Mouse (Mus musculus) heart, adult 11 months (tissue): ENCODE measurements around the gene Zbtb11.
A peak's percentile ranks its signal among the peaks of the same experiment; 100 is the strongest.
"Not testable (repeated sequence)": the region's sequence is repeated elsewhere in the genome, so short reads cannot be mapped to it uniquely, and the experiment has no call there.

ENCODE experiments used
- DNase-seq: peaks from one replicate; pipeline ENCODE4 v3.0.0; 2022

Gene Zbtb11

DNA sequence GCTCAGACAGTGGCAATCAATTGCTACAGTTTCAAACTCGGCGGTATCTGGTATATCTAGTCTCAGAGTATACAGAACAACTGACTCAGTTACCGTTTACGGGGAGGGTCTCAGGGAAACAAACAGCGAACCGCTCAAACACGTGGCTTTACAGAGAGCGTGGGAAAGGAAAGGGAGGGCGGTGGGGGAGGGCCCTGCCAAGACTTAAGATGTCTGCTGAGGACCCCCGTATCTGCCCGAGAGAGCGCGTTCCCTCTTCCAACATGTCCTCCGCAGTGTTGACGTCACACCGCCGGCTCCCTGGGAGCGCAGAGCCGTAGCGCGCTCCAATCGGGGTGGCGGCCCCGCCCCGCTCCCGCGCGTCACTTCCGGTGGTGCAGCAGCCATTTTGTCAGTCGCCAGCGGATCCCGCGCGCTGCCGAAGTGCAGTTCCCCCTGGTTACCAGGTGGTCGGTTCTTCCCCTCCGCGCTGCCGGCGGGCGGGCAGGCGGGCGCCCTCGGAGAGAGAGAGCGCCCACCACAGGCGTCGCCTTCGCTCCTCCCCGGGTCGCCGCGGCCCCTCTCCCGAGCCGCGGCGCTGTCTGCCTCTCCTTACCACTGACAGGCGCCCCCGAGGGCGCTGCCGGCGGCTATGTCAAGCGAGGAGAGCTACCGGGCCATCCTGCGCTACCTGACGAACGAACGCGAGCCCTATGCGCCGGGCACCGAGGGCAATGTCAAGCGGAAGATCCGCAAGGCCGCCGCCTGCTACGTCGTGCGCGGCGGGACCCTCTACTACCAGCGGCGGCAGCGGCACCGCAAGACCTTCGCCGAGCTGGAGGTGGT is at the start of gene Zbtb11:
TSS of gene Zbtb11 (plus strand) at position 453 of the 825 bp plus-strand sequence.
- DNase-seq = peak; percentile 100

DNA sequence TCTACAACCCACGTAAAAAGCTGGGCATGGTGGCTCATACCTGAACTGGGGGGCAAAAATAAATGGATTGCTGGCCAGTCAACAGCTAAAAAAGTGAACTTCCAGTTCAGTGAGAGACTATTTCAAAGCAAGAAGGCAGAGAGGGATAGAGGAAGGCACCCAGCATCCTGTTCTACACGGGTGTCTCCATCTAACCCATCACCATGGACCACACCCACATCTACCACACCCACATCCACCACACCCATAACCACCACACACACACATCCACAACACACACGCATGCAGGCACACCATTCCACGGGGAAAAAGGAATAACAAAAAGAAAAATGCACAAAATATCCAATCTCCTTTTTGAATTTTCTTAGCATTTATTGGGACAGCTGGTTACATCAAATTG is 49.7 kb upstream of the Zbtb11 start:
- DNase-seq = peak; percentile 34

DNA sequence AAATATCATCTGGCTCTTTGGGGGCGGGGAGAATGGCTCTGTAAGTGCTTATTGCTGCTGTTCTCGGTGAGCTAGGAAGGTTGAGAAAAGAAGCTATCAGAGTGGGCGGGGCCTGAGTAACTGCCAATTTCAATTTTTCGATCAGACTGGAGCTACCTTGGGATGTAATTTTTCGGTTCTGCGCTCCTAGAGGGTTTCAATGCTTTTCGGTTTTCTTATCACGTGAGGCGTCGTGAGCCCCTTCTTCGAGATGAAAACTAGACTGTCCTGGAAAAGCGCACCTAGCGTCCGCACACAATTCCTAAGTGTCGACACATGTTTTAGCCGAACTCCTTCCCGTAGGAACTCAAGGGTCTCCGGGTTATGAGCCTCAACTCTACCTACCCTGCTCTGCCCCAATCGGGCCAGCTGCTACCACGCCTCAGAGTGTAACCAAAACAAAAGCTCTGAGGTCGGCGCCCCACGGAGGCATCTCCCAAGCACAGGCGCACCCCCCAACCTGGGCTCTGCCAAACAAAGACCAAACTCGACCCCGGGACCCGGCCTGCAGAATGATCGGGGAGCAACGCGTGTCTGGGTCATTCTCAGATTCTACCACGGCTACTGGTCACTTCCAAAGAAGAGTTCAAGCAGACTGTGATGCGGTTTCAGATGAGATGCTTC is 39.9 kb upstream of the Zbtb11 start:
- DNase-seq = no peak

DNA sequence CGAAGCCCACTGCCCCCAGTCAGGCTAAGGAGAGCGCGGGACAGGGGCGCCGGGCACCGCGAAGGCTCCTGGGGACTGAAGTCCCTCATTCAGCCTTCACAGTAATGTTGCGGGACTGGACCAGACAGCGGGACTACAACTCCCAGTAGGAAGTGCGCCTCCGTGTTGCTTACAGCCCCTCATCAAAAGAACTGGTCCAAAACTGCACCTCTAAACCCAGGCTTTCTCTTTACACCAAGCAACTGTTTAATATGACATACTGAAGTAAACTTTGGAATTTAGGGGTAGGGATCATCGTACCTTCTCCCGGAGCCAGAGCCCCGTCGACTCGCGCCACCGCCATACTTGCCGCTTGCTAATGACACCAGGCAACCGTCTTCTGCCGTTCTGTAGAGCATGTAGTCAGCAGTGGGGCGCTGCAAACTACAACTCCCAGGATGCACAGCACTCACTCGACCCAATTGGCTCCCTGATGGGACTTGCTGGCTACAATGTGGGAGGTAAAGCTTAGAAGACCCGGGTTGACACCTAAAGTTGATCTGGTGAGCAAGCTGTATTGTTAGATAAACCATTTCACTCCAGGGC is 39.1 kb upstream of the Zbtb11 start, which contains the start of gene Cep97:
TSS of gene Cep97 (minus strand) at position 403 of the 585 bp plus-strand sequence.
- DNase-seq = peak; percentile 100

DNA sequence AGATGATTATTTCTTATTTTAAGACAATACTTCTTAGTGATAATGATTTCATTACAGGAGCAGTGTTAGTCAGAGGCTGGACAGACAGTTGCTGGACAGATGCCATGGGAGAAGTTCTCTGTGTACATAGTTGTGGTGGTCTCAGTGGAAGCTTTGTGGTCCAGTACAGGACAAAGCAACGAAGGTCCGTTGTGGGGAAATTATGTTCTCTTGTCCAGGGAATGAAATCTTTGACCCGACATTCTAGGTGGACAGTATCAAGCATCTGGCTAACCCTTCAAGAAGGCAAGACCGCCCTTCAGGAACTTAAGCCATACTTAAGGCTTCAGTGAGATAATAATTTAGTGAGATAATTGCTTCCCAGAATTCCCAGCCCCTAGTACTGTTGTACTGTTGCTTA is 34.9 kb upstream of the Zbtb11 start:
- peak; percentile 55 for DNase-seq

DNA sequence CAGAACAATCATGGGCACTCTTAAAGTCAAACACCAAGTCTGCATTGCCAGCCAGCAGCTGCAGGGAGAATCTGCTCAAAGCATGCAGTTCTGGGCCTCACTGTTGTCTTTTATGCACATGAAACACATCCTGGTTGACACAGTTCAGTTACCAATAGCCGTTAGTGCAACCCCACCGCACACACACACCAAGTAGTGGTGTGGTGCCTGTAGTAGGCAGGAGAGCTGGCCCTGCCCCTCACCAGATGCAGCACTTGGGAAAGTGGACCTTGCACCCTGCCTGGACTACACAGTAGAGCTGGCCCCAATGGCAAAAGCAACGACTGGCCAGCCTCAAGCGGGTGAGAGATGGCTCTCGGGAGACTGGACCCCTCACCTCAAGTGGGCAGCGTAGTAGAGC is 34.0 kb upstream of the Zbtb11 start:
- peak; percentile 83 for DNase-seq

DNA sequence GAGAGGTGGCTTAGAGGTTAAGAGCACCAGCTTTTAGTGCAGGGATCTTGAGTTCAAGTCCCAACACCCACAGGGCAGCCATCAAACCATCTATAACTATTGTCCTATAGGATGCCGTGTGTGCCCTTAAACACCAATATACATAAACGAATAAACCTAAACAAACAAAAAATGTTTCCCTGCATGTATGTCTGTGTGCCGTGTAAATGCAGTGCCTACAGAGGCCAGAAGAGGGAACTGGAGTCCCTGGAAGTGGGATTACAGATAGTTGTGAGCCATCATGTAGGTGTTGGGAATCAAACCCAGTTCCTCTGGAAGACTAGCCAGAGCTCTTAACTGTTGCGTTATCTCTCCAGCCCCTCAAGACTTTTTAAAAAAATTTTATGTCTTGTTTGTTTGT is 32.9 kb upstream of the Zbtb11 start:
- peak; percentile 44 for DNase-seq

DNA sequence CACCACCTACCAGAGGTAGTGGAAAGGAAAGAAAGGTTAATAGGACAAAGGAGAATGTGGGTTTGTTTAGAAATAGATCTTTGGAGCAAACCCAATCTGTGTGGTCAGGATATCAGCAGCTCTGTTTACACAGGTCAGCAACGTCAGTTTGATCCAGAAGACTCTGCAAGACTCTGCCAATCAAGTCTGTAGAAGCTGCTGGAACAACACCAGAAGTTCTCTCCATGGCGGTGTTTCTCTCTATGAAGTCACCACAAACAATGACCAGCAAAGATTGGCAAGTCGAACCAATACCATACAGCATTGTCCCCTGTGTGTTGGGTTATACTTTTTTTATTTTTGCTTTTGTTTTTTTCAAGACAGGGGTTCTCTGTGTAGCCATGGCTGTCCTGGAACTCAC is 26.4 kb upstream of the Zbtb11 start:
- DNase-seq = peak; percentile 27

DNA sequence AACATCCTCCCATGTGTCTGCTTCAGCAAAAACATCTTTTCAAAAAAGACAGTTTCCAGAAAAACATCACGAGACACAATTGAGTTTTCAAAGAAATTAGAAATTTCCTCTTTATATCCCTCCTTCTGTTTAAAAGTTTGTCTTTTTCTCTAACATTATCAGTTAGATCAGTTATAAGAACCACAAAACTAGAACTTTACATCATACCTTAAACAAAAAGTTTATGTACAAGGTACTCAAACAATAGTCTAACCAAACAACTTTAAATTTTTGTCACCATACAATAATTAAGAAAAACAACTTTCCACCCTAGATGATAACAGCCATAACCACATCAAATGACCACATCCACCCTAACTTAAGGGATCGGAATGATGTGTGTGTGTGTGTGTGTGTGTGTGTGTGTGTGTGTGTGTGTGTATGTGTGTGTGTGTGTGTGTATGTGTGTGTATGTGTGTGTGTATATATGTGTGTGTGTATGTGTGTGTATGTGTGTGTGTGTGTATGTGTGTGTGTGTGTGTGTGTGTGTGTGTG is 25.7 kb upstream of the Zbtb11 start:
- not testable (repeated sequence) for DNase-seq

DNA sequence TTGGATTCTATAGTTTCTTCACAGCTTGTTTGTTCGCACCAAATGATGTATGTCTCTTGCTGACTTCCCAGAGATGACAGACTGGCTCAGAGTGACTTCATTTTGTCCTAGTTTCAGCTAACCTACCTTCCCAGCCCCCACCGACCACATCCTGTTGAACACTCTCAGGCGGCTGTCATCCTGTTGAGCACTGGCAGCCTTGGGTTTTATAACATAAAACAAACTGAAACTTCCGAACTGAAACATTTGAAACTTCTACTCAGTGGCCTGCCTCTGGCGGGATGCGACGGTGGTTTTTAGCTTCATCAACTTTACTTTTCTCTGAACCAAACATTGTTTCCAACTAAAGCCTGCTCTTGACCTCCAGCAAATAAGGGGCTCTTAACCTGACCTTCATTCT is 24.7 kb upstream of the Zbtb11 start:
- peak; percentile 86 for DNase-seq

DNA sequence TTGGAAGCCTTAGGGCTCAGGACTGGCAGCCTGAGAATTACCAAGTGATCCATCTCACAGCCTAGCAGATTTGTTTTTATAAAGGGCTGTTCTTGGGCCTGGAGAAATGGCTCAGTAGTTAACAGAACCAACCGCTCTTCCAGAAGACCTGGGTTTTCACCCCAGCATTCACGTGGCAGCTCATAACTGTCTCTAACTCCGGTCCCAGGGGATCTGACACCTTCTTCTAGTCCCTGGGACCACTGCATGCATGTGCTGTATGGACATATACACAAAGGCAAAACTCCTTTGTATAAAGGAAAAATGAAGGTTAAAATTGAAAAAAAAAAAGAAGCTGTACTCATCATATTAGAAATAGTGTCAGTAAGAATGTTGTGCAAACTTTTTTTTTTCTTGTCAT is 23.2 kb upstream of the Zbtb11 start:
- peak; percentile 86 for DNase-seq

DNA sequence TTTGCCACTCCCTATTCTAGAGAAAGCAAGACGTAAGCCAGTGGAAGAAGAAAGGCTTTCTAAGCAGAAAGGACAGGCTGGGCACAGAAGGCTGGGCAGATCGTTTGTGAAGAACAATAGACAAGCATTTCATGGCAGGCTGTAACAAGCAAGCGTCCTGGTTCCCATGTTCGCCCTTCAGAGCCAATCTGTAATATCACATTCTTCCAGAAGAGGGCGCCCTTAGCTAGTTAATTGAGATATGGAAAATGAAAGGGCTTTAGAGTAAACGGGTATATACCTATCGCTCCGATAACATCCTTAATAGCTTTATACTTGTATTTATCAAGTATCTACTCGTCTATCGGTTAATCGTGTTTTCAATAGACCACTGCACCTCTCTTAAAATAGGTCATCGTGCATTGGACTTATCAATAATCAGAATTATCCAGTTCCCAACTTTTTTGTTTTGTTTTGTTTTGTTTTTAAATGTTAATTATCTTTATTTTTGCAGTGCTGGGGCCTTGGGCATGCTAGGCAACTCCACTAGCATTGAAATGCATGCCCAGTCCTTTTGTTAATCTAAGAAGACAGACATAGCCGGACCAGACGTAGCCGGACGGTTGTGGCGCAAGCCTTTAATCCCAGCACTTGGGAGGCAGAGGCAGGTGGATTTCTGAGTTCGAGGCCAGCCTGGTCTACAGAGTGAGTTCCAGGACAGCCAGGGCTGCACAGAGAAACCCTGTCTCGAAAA is 22.6 kb upstream of the Zbtb11 start:
- peak; percentile 86 for DNase-seq

DNA sequence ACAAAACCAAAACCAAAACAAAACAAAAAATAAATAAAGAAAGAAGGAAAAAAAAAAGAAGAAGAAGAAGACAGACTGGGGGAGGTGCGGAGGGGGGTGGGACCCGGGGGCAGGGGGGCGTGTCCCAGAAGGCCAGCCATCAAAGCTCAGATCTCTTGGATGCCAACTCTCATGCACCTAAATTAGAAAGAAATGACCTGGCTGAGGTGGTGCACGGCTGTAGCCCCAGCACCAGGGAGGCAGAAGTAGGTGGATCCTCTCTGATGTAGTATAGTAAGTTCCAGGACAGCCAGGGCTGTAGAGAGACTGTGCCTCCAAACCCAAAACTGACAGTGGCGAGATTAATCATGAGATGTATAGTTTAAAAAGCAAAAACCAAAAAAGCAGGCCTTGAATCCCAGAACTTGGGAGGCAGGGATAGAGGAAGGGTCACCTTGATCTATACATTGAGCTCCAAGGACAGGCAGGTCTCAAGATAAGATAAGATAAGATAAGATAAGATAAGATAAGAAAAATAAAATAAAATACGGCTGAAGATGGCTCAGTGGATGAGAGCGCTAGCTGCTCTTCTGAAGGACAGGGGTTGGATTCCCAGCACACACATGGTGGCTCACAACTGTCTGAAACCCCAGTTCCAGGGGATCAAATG is 21.9 kb upstream of the Zbtb11 start:
- peak; percentile 53 for DNase-seq

DNA sequence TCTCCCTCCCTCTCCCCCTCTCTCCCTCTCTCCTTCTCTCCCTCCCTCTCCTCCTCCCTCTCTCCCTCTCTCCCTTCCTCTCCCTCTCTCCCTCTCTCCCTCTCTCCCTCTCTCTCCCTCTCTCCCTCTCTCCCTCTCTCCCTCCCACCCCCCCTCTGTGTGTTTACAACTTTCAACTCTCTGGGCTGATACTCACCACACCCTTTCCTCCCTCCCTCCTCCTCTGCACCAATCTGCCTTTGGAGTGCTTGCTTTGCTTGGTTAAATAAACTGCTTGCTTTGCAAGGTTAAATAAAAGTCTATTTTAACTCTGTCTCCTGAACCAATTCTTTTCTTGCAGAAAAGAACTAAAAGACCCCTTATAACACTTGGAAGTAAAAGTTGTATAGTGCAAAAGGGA is 20.9 kb upstream of the Zbtb11 start:
- DNase-seq = no peak

DNA sequence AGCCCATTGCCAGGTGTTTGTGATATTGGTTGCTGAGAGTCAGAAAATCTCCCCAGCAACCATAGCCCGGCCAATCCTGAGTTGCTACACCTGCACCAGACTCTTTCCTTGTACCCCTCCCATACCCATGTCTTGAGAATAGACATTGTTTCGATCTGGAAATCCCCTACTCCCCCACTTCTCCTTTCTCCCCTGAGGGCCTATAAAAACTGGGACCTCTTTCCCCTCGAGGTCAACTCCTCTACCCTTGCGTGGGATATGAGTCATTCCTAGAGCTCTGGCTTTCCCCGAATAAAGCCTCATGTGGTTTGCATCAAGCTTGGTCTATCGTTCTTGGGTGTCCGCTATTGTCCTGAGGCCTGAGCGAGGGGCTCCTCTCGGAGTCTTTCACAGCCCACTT is 19.5 kb upstream of the Zbtb11 start:
- not testable (repeated sequence) for DNase-seq

DNA sequence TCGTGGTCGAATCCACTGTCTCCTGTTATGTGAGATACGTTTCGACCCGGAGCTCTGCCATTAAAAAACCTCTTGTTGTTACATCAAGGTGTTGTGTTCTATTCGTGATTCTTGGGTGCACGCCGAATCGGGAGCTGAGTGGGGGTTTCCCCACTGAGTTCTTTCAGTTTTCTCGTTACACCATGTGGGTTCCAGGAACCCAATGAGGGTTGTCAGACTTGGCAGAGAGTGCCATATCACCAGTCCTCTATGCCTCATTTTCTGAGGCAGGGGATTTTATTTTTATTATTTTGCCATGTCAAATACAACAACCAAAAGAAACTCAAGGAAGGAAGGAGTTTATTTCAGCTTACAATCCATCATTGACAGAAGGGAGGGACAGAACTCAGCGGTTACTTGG is 10.6 kb upstream of the Zbtb11 start:
- DNase-seq = peak; percentile 25

DNA sequence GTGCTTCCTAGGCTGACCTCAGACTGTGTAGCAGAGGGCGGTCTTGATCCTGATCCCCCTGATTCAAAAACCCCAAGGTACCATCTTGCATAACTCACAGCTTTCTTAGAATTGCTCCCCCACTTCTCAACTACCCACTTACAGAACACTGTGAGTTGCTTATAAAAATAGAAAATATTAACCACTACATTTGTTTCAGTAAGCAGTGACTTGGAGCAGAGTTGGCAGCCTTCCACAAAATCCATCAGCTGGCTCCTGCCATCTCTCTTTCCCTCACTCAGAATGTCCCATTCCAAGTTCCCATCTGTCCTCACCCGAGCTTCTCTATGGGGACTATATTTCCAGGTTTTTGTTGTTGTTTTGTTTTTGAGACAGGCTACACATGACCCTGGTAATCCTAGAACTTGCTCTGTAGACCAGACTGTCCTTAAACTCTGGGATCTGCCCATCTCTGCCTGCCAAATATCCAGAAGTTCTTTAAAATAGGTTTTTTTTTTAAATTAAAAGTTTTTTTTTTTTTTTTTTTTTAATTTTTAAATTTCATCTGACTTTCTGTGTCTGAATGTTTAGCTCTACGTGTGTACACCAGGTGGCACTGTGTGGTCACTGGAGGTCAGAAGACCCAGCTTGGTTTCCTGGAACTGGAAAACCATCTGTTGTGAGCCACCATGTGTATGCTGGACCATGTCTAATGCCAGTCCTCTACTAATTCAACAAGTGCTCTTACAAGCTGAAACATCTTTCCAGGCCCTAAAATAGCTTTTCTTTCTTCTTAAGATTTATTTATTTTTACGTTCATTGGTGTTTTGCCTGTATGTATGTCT is 9.3 kb upstream of the Zbtb11 start:
- DNase-seq = peak; percentile 69

DNA sequence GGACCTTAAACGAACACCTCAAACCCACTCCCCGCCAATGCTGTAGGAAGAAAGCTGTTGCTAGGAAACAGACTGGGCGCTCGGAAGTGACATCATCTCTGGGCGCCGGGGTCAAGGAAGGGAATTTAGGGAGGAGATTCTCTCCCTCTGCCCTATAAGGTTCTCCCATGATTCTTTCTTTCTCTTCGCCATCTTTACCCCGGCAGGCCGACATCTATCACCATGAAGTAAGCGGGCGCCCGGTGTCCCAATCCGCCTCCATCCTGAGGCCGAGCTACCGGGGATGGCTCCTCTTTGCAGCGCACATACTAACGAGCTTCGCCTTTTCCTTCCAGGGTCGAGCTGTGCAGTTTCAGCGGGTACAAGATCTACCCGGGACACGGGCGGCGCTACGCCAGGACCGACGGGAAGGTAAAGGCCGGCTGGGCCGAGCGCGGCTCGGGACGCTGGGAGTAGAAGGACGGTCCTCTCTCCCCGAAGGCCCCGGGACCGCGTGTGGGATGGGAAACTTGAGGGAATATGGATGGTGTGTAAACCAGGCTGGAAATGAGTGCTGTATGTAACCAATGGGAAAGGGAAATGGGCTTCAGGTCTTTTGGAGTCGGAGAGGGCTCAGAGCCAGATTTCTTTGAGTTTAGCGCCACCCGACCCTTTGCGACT is 7.3 kb upstream of the Zbtb11 start, which contains the start of gene Rpl24:
TSS of gene Rpl24 (plus strand) at position 64 of the 660 bp plus-strand sequence.
- peak; percentile 99 for DNase-seq

DNA sequence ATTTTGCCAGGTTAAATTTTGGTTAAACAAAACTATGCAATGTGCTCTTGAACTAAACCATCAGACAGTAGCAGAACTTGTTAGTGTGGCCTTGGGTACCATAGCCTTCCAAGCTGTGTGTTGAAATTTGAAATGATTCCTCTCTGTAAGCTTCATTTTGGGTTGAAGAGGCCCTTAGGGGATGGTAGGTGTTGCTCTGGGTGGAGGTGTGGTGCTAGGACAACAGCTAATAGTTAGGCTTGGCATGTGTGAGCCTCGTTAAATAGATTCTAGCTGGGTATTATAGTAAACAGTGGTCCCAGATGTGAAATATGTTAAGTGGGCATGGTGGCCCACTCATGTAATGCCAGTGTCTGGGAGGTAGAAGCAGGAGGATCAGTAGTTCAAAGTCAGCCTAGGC is 6.5 kb upstream of the Zbtb11 start:
- peak; percentile 70 for DNase-seq

DNA sequence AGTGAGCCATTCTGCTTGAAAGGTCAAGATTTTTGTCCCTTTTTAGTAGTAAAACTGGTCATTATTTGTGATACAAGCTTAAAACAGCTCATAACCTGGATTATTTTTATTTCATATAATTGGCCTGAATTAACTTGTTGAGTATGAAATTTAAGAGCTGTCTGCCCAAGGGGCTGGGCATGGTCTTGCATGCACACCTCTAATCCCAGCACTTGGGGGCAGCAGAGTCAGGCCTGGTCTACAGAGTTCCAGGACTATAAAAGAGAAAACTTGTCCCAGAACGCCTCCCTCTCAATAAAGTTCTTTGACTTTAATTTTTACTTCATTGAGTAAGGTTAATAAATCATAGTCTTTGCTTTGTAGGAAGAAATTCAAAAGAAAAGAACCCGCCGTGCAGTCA is 4.5 kb upstream of the Zbtb11 start:
- DNase-seq = peak; percentile 90

DNA sequence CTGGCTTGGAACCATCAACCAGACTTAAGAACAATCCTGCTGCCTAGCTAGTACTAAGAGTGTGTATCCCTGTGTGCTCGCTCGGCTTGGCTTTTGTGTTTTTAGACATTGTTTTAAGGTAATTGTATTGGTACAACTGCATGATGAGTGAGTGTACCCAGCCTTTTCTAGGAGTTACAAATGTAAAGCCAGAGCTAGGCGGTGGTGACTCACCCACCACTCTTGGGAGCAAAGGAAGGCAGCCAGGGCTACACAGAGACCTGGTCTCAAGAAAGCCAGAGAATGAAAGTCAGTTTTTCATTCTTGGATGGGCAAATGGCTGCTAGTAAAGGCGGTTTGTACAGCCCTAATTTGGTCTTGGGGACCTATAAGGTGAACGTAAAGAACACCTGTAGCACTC is 3.3 kb upstream of the Zbtb11 start:
- no peak for DNase-seq
